15 mouse cellular contexts compared by ENCODE assay signal in the genomic region with DNA sequence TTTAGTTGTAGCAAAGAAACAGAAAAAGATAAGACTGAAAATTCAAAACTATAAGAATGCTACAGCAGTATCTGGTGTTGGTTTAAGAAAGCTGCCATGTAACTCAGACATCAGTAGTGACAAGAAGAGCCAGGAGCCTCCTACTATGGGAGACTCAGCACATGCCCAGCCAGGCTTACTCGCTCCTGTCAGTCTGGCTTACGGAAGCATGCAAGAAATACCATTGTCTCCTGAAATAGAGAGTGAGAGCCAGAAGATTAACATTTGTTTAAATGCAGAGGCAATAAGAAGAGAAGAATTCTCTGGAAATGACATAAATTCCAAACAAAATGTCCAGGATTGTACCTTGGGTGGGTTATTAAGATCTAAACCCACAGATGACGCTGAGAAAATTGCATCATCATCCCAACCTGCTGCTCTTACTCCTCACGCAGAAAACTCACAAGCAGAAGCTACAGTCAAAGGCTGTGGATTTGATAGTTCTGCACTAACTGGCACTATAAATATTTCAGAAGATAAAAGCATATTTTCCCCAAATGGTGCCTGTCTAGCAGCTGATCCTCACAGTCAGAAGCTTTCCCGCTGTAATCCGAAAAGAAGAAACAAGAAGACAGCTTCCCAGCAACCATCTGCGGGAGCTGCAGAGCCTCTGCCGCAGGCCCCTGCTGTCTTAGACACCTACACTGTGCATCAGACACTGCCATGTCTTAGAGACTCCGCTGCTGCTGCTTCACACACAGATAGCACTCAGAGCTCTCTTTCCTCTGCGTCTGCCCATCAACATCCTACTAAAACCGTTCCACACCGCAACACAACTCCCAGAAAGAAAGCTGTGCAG. TPM values are rescaled to one million over a fixed set of nuclear protein-coding genes. Genes with fewer than 3 reads are reported as not detected.
A peak's percentile ranks its signal among the peaks of the same experiment; 100 is the strongest.
DNase-seq lines count a peak whose midpoint lies in the region; ATAC-seq and TF ChIP-seq lines count a peak whose summit lies in the region.
"Had no signal": no experiment of that assay in that cellular context is flagged by ENCODE, and none has a peak within 500 bp of the region (broad histone marks: within the 10 kb centered on the region; RNA-seq: fewer than 3 reads in every experiment).

No protein-coding gene starts in this region.

- H3K9ac ChIP-seq in hindbrain, postnatal 0 days (replicated peaks; ENCODE audit: low read length) = no peak overlapping the region
- H3K9ac ChIP-seq in heart, embryonic 11.5 days (ENCODE audit: low read depth, low read length) = no peak overlapping the region
- H3K9ac ChIP-seq: embryonic facial prominence, embryonic 12.5 days; liver, postnatal 0 days; neural tube, embryonic 15.5 days had no signal

- no peak overlapping the region for H3K4me3 ChIP-seq in hindbrain, postnatal 0 days (ENCODE audit: low read length)
- no peak overlapping the region for H3K4me3 ChIP-seq in hindbrain, embryonic 10.5 days
- H3K4me3 ChIP-seq in midbrain, embryonic 10.5 days = no peak overlapping the region
- H3K4me3 ChIP-seq in heart, embryonic 11.5 days (ENCODE audit: low read depth, low read length) = no peak overlapping the region
- H3K4me3 ChIP-seq: embryonic facial prominence, embryonic 12.5 days; megakaryocyte, embryonic 14.5 days; neural tube, embryonic 15.5 days had no signal

- no peak for ATAC-seq in hindbrain, postnatal 0 days
- ATAC-seq in heart, embryonic 11.5 days (replicated peaks; ENCODE audit: insufficient number of reproducible peaks, low FRiP score, low TSS enrichment) = no peak
- ATAC-seq: liver, postnatal 0 days had no signal

- no peaks in the 10 kb centered on the region for H3K4me1 ChIP-seq in hindbrain, postnatal 0 days (ENCODE audit: insufficient read depth, low read length)
- H3K4me1 ChIP-seq in hindbrain, embryonic 10.5 days (replicated peaks) = no peaks in the 10 kb centered on the region
- H3K4me1 ChIP-seq in midbrain, embryonic 10.5 days = peaks cover 11% of the 10 kb centered on the region
- H3K4me1 ChIP-seq in heart, embryonic 11.5 days (ENCODE audit: control insufficient read depth, insufficient read depth, low read length) = no peaks in the 10 kb centered on the region
- H3K4me1 ChIP-seq: embryonic facial prominence, embryonic 12.5 days; megakaryocyte, embryonic 14.5 days; neural tube, embryonic 15.5 days had no signal

- H3K27me3 ChIP-seq in hindbrain, postnatal 0 days (ENCODE audit: insufficient read depth, low read length) = no peaks in the 10 kb centered on the region
- H3K27me3 ChIP-seq in hindbrain, embryonic 10.5 days (ENCODE audit: insufficient read depth, poor library complexity, severe bottlenecking) = no peaks in the 10 kb centered on the region
- H3K27me3 ChIP-seq in midbrain, embryonic 10.5 days (ENCODE audit: low read depth, poor library complexity, severe bottlenecking) = no peaks in the 10 kb centered on the region
- H3K27me3 ChIP-seq in heart, embryonic 11.5 days (ENCODE audit: control insufficient read depth, insufficient read depth, low read length) = no peaks in the 10 kb centered on the region
- H3K27me3 ChIP-seq: embryonic facial prominence, embryonic 12.5 days; megakaryocyte, embryonic 14.5 days; neural tube, embryonic 15.5 days had no signal

- H3K27ac ChIP-seq in hindbrain, postnatal 0 days = no peak overlapping the region
- H3K27ac ChIP-seq in hindbrain, embryonic 10.5 days = no peak overlapping the region
- H3K27ac ChIP-seq in midbrain, embryonic 10.5 days (replicated peaks) = peak overlapping the region; percentile 52; the same call in 1 of the 2 replicates
- H3K27ac ChIP-seq in heart, embryonic 11.5 days (ENCODE audit: low read depth, low read length) = no peak overlapping the region
- H3K27ac ChIP-seq: embryonic facial prominence, embryonic 12.5 days; neural tube, embryonic 15.5 days had no signal

- H3K36me3 ChIP-seq in hindbrain, postnatal 0 days (ENCODE audit: insufficient read depth, low read length) = no peaks in the 10 kb centered on the region
- no peaks in the 10 kb centered on the region for H3K36me3 ChIP-seq in hindbrain, embryonic 10.5 days
- no peaks in the 10 kb centered on the region for H3K36me3 ChIP-seq in midbrain, embryonic 10.5 days
- H3K36me3 ChIP-seq in heart, embryonic 11.5 days (ENCODE audit: control insufficient read depth, insufficient read depth, low read length) = no peaks in the 10 kb centered on the region
- H3K36me3 ChIP-seq: embryonic facial prominence, embryonic 12.5 days; neural tube, embryonic 15.5 days had no signal

- no peak for TF ChIP-seq CTCF in hindbrain, postnatal 0 days (IDR thresholded peaks at IDR 0.05; ENCODE audit: low read depth)

- 50% methylated on average over 12 of the region's 12 CpGs for WGBS in hindbrain, postnatal 0 days
- 71% methylated on average over 12 of the region's 12 CpGs for WGBS in hindbrain, embryonic 10.5 days
- WGBS in midbrain, embryonic 10.5 days = 61% methylated on average over 12 of the region's 12 CpGs
- WGBS in heart, embryonic 11.5 days (ENCODE audit: insufficient replicate concordance) = 71% methylated on average over 12 of the region's 12 CpGs

- DNase-seq in hindbrain, postnatal 0 days (ENCODE audit: low spot score) = peak; percentile 18
- no peak for DNase-seq in hindbrain, embryonic 10.5 days (ENCODE audit: low spot score)
- peak; percentile 48 for DNase-seq in layer of hippocampus, adult 9-11 months
- DNase-seq in midbrain, embryonic 10.5 days (ENCODE audit: low spot score) = peak; percentile 19
- DNase-seq in right cerebral cortex, postnatal 25 days = peak; percentile 23
- no peak for DNase-seq in adrenal gland, postnatal 25 days
- DNase-seq in gastrocnemius, adult 18-20 months (ENCODE audit: low spot score) = no peak
- DNase-seq: adrenal gland, adult 8-10 months; cerebellum, adult 11-12 months; liver, postnatal 0 days; thymus, postnatal 25 days had no signal

- H3K9me3 ChIP-seq in hindbrain, postnatal 0 days (ENCODE audit: low read length) = no peaks in the 10 kb centered on the region
- no peaks in the 10 kb centered on the region for H3K9me3 ChIP-seq in hindbrain, embryonic 10.5 days
- no peaks in the 10 kb centered on the region for H3K9me3 ChIP-seq in midbrain, embryonic 10.5 days (replicated peaks)
- no peaks in the 10 kb centered on the region for H3K9me3 ChIP-seq in heart, embryonic 11.5 days (replicated peaks; ENCODE audit: control insufficient read depth, low read length)
- H3K9me3 ChIP-seq: embryonic facial prominence, embryonic 12.5 days; megakaryocyte, embryonic 14.5 days; neural tube, embryonic 15.5 days had no signal

- no peak overlapping the region for H3K4me2 ChIP-seq in hindbrain, postnatal 0 days (ENCODE audit: low read depth, low read length)
- no peak overlapping the region for H3K4me2 ChIP-seq in heart, embryonic 11.5 days
- H3K4me2 ChIP-seq: embryonic facial prominence, embryonic 12.5 days; neural tube, embryonic 15.5 days had no signal

RNA-seq across cellular contexts. Expression of a gene that starts 46.0 kb away (rescaled TPM):
- 0.65 and 0.94 TPM in 2 replicates for total RNA-seq in hindbrain, postnatal 0 days (2014; rRNA removed)
- 0.15 and 0.19 TPM in 2 replicates for polyA plus RNA-seq in hindbrain, postnatal 0 days (2015; fragmentation: Nextera tagmentation; extraction: Ambion mirVana)
- polyA plus RNA-seq in hindbrain, embryonic 10.5 days (2016; fragmentation: Nextera tagmentation; extraction: Ambion mirVana) = 0.29 and 0.93 TPM in 2 replicates
- 0.41 and 0.81 TPM in 2 replicates for polyA plus RNA-seq in midbrain, embryonic 10.5 days (2016; fragmentation: Nextera tagmentation; extraction: Ambion mirVana)
- polyA plus RNA-seq in heart, embryonic 11.5 days (2014; fragmentation: Nextera tagmentation; extraction: Ambion mirVana) = 0.34 and 0.61 TPM in 2 replicates
- 1.3 and 1.6 TPM in 2 replicates for total RNA-seq in adrenal gland, postnatal 25 days (2021)
- under 1 TPM; 0.05 TPM for total RNA-seq in gastrocnemius, adult 18-20 months (2021)

Comparison
In these comparisons a context has a peak if more than half of its experiments do, and no peak if none do; other contexts are left out.
1. DNase-seq: peak in hindbrain, postnatal 0 days (single experiment), layer of hippocampus, adult 9-11 months (single experiment), midbrain, embryonic 10.5 days (single experiment) and right cerebral cortex, postnatal 25 days (single experiment); none in hindbrain, embryonic 10.5 days (single experiment), adrenal gland, postnatal 25 days (single experiment) and gastrocnemius, adult 18-20 months (single experiment).